Mouse (Mus musculus): ENCODE data around the gene Apon. TPM values are rescaled to one million over a fixed set of nuclear protein-coding genes. Genes with fewer than 3 reads are reported as not detected.
A peak's percentile ranks its signal among the peaks of the same experiment; 100 is the strongest.
"Not testable (repeated sequence)": the region's sequence is repeated elsewhere in the genome, so short reads cannot be mapped to it uniquely, and the experiment has no call there.

Gene Apon
- polyA plus RNA-seq, 1 experiment from 2014 or later, result not detected

GRCm38 (mm10) chr10:128268371-128268770 is 14.5 kb downstream of the Apon start, which contains the start of gene Apof:
TSS of gene Apof (plus strand) at chr10:128268671.
- Histone ChIP-seq H3K27me3 (replicated peaks; ENCODE audit: control insufficient read depth, insufficient read depth, low read length) (no peaks in the 10 kb centered on the region), H3K9me3 (ENCODE audit: control insufficient read depth) (no peaks in the 10 kb centered on the region), H3K36me3 (ENCODE audit: control insufficient read depth, insufficient read depth) (no peaks in the 10 kb centered on the region), H3K4me2 (replicated peaks; ENCODE audit: low read depth) (0 out of 2 replicates have a peak within 1 kb of the TSS, but pooled peaks have one; percentile 65), H3K4me1 (replicated peaks; ENCODE audit: control insufficient read depth, insufficient read depth, low read length) (no peaks in the 10 kb centered on the region), H3K9ac (ENCODE audit: low read depth, low read length) (no peak within 1 kb of the TSS), H3K4me3 (ENCODE audit: low read depth, low read length) (peak within 1 kb of the TSS; percentile 77; the same call in 1 of the 2 replicates), H3K27ac (ENCODE audit: low read depth, low read length) (no peak within 1 kb of the TSS)
- no peak for ATAC-seq
- 67% methylated on average over 6 of the region's 6 CpGs for WGBS
- no peak for TF ChIP-seq CTCF (IDR thresholded peaks at IDR 0.05; ENCODE audit: low read depth)

- no peak for TF ChIP-seq CTCF (IDR thresholded peaks at IDR 0.05; ENCODE audit: low read depth)
- Histone ChIP-seq H3K36me3 (ENCODE audit: control insufficient read depth, insufficient read depth) (no peaks in the 10 kb centered on the region), H3K4me1 (replicated peaks; ENCODE audit: control insufficient read depth, insufficient read depth, low read length) (no peaks in the 10 kb centered on the region), H3K9me3 (ENCODE audit: control insufficient read depth) (no peaks in the 10 kb centered on the region), H3K27ac (ENCODE audit: low read depth, low read length) (no peak overlapping the region; the same call in 1 of the 2 replicates), H3K4me3 (ENCODE audit: low read depth, low read length) (peak overlapping the region; percentile 77), H3K27me3 (replicated peaks; ENCODE audit: control insufficient read depth, insufficient read depth, low read length) (no peaks in the 10 kb centered on the region), H3K4me2 (replicated peaks; ENCODE audit: low read depth) (peak overlapping the region; percentile 65), H3K9ac (ENCODE audit: low read depth, low read length) (peak overlapping the region; percentile 31; the same call in 1 of the 2 replicates)
- WGBS, result 73% methylated on average over 16 of the region's 16 CpGs
- no peak for ATAC-seq
Measured at GRCm38 (mm10) chr10:128269206-128269910, 15.5 kb downstream of the Apon start.

GRCm38 (mm10) chr10:128270287-128270841 is 16.5 kb downstream of the Apon start, which contains the start of gene Stat2:
TSS of gene Stat2 (plus strand) at chr10:128270559.
- Histone ChIP-seq H3K4me2 (replicated peaks; ENCODE audit: low read depth) (peak within 1 kb of the TSS; percentile 65), H3K4me1 (replicated peaks; ENCODE audit: control insufficient read depth, insufficient read depth, low read length) (no peaks in the 10 kb centered on the region), H3K4me3 (ENCODE audit: low read depth, low read length) (peak within 1 kb of the TSS; percentile 77), H3K9me3 (ENCODE audit: control insufficient read depth) (no peaks in the 10 kb centered on the region), H3K9ac (ENCODE audit: low read depth, low read length) (peak within 1 kb of the TSS; percentile 58), H3K27ac (ENCODE audit: low read depth, low read length) (peak within 1 kb of the TSS; percentile 76), H3K36me3 (ENCODE audit: control insufficient read depth, insufficient read depth) (no peaks in the 10 kb centered on the region), H3K27me3 (replicated peaks; ENCODE audit: control insufficient read depth, insufficient read depth, low read length) (no peaks in the 10 kb centered on the region)
- peak; percentile 97 for ATAC-seq
- TF ChIP-seq CTCF (IDR thresholded peaks at IDR 0.05; ENCODE audit: low read depth), result no peak
- under 1% methylated on average over 43 of the region's 43 CpGs for WGBS

GRCm38 (mm10) chr10:128270866-128271265 is 17.0 kb downstream of the Apon start:
- 38% methylated on average over 7 of the region's 7 CpGs for WGBS
- peak; percentile 41 for TF ChIP-seq CTCF (IDR thresholded peaks at IDR 0.05; ENCODE audit: low read depth)
- peak overlapping the region; percentile 58 for H3K9ac ChIP-seq (ENCODE audit: low read depth, low read length)
- no peak for ATAC-seq
- no peaks in the 10 kb centered on the region for H3K27me3 ChIP-seq (replicated peaks; ENCODE audit: control insufficient read depth, insufficient read depth, low read length)
- H3K4me1 ChIP-seq (replicated peaks; ENCODE audit: control insufficient read depth, insufficient read depth, low read length), result no peaks in the 10 kb centered on the region
- no peaks in the 10 kb centered on the region for H3K36me3 ChIP-seq (ENCODE audit: control insufficient read depth, insufficient read depth)
- peak overlapping the region; percentile 77 for H3K4me3 ChIP-seq (ENCODE audit: low read depth, low read length)
- peak overlapping the region; percentile 65 for H3K4me2 ChIP-seq (replicated peaks; ENCODE audit: low read depth)
- H3K27ac ChIP-seq (ENCODE audit: low read depth, low read length), result peak overlapping the region; percentile 76; the same call in 1 of the 2 replicates
- H3K9me3 ChIP-seq (ENCODE audit: control insufficient read depth), result no peaks in the 10 kb centered on the region

GRCm38 (mm10) chr10:128271883-128272282 is 18.0 kb downstream of the Apon start:
- Histone ChIP-seq H3K9me3 (ENCODE audit: control insufficient read depth) (no peaks in the 10 kb centered on the region), H3K4me1 (replicated peaks; ENCODE audit: control insufficient read depth, insufficient read depth, low read length) (no peaks in the 10 kb centered on the region), H3K27ac (ENCODE audit: low read depth, low read length) (no peak overlapping the region), H3K27me3 (replicated peaks; ENCODE audit: control insufficient read depth, insufficient read depth, low read length) (no peaks in the 10 kb centered on the region), H3K4me2 (replicated peaks; ENCODE audit: low read depth) (peak overlapping the region; percentile 65), H3K4me3 (ENCODE audit: low read depth, low read length) (peak overlapping the region; percentile 77; the same call in 1 of the 2 replicates), H3K9ac (ENCODE audit: low read depth, low read length) (no peak overlapping the region), H3K36me3 (ENCODE audit: control insufficient read depth, insufficient read depth) (peaks cover 6% of the 10 kb centered on the region; the same call in 1 of the 2 replicates)
- 55% methylated on average over 2 of the region's 2 CpGs for WGBS
- peak; percentile 71 for TF ChIP-seq CTCF (IDR thresholded peaks at IDR 0.05; ENCODE audit: low read depth)
- ATAC-seq, result no peak

- not testable (repeated sequence) for H3K4me1 ChIP-seq (replicated peaks; ENCODE audit: control insufficient read depth, insufficient read depth, low read length); H3K27me3 ChIP-seq (replicated peaks; ENCODE audit: control insufficient read depth, insufficient read depth, low read length); H3K4me3 ChIP-seq (ENCODE audit: low read depth, low read length); H3K9me3 ChIP-seq (ENCODE audit: control insufficient read depth); H3K27ac ChIP-seq (ENCODE audit: low read depth, low read length); H3K9ac ChIP-seq (ENCODE audit: low read depth, low read length); ATAC-seq
- Histone ChIP-seq H3K36me3 (ENCODE audit: control insufficient read depth, insufficient read depth) (peaks cover 14% of the 10 kb centered on the region; the same call in 1 of the 2 replicates), H3K4me2 (replicated peaks; ENCODE audit: low read depth) (peak overlapping the region; percentile 65; the same call in 1 of the 2 replicates)
- 94% methylated on average over 4 of the region's 7 CpGs for WGBS
Measured at GRCm38 (mm10) chr10:128272819-128273439, 19.0 kb downstream of the Apon start.

GRCm38 (mm10) chr10:128275374-128275773 is 21.5 kb downstream of the Apon start:
- not testable (repeated sequence) for H3K9me3 ChIP-seq (ENCODE audit: control insufficient read depth); H3K27me3 ChIP-seq (replicated peaks; ENCODE audit: control insufficient read depth, insufficient read depth, low read length); H3K4me1 ChIP-seq (replicated peaks; ENCODE audit: control insufficient read depth, insufficient read depth, low read length); H3K4me3 ChIP-seq (ENCODE audit: low read depth, low read length); H3K4me2 ChIP-seq (replicated peaks; ENCODE audit: low read depth); H3K27ac ChIP-seq (ENCODE audit: low read depth, low read length); H3K9ac ChIP-seq (ENCODE audit: low read depth, low read length); ATAC-seq
- WGBS, result 89% methylated on average over 1 of the region's 1 CpGs
- H3K36me3 ChIP-seq (ENCODE audit: control insufficient read depth, insufficient read depth), result peaks cover 37% of the 10 kb centered on the region

All from intestine, postnatal 0 days (tissue).